Mouse (Mus musculus) intestine, embryonic 14.5 days (tissue): ENCODE measurements around the gene Slc2a13. TPM values are rescaled to one million over a fixed set of nuclear protein-coding genes. Genes with fewer than 3 reads are reported as not detected.
A peak's percentile ranks its signal among the peaks of the same experiment; 100 is the strongest.

ENCODE experiments used
- ATAC-seq: fragments of 200-750 bp; cut with Nextera tagmentation; replicated peaks from 2 replicates; pipeline ENCODE4 v1.8.0; 2017; ENCODE audit warnings: low read depth, moderate number of reproducible peaks, moderate TSS enrichment, moderate library complexity; ENCODE audit not compliant: low FRiP score, low TSS enrichment
- DNase-seq: peaks from one replicate; pipeline ENCODE4 v3.0.0-alpha.2; 2018; ENCODE audit warnings: low spot score
- H3K27ac ChIP-seq: fragments of 300-500 bp; sonication (generic); 2 replicates; pipeline ENCODE4 v1.5.1; 2014; ENCODE audit warnings: low read depth, mild to moderate bottlenecking, control low read depth
- H3K27me3 ChIP-seq: fragments of 300-500 bp; sonication (generic); replicated peaks from 2 replicates; pipeline ENCODE4 v1.6.1; 2014; ENCODE audit warnings: low read length, control low read depth; ENCODE audit not compliant: control insufficient read depth, insufficient read depth
- H3K36me3 ChIP-seq: fragments of 300-500 bp; sonication (generic); 2 replicates; pipeline ENCODE4 v1.6.1; 2014; ENCODE audit warnings: low read length, control low read depth; ENCODE audit not compliant: control insufficient read depth, insufficient read depth
- H3K4me1 ChIP-seq: fragments of 300-500 bp; sonication (generic); replicated peaks from 2 replicates; pipeline ENCODE4 v1.6.1; 2014; ENCODE audit warnings: low read length, control low read depth, mixed read lengths; ENCODE audit not compliant: control insufficient read depth, insufficient read depth
- H3K4me2 ChIP-seq: fragments of 300-500 bp; sonication (generic); 2 replicates; pipeline ENCODE4 v1.6.1; 2014; ENCODE audit warnings: low read length
- H3K4me3 ChIP-seq: fragments of 300-500 bp; sonication (generic); 2 replicates; pipeline ENCODE4 v1.5.1; 2014; ENCODE audit warnings: low read depth, low read length, control low read depth, mixed read lengths
- H3K9ac ChIP-seq: fragments of 300-500 bp; sonication (generic); 2 replicates; pipeline ENCODE4 v1.6.1; 2014; ENCODE audit warnings: mild to moderate bottlenecking, low read length
- H3K9me3 ChIP-seq: fragments of 300-500 bp; sonication (generic); 2 replicates; pipeline ENCODE4 v1.6.1; 2016; ENCODE audit warnings: low read length, control low read depth; ENCODE audit not compliant: control insufficient read depth
- WGBS: fragments of 180-500 bp; shearing (Covaris S2); extraction: QIAGEN DNeasy Blood & Tissue Kit; methylation state at CpG from one replicate; pipeline ENCODE4 v1.1.7; 2014; 5-methylcytosine and 5-hydroxymethylcytosine counted together
- polyA plus RNA-seq: library from polyadenylated mRNA; unstranded; fragments of >200 nt; fragmentation: Nextera tagmentation; extraction: Ambion mirVana; gene quantifications from 2 replicates; pipeline ENCODE4 v1.2.1, GENCODE M21; 2014

Gene Slc2a13
- polyA plus RNA-seq, 1 experiment from 2014 or later = 1.8 TPM

DNA sequence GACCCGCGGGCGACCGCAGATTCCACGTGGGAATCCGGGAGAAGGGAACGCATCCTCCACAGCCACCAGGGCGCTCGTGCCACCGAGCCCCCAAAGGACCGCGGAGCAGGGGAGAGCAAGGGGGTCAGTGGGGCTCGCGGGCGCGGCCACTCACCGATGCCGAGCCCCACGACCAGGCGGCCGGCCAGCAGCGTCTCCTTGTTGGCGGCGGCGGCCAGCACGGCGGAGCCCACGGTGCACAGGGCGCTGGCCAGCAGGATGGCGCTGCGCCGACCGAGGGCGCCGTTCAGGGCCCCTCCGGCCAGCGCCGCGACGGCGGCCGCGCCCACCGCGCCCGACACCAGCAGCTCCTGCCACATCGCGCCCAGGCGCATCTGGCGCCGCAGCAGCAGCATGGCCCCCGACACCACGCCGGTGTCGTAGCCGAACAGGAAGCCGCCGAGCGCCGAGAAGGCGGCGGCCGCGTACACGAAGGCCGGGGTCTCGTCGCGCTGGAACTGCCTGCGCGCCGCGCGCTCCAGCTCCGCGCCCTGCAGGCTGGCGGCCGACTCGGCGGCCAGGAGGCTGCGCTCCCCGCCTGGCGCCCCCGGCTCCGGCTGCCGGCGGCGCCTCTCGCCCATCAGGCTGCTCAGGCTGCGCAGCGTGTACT is 516 bp downstream of the Slc2a13 start:
- Histone ChIP-seq H3K9me3 (no peaks in the 10 kb centered on the region), H3K36me3 (no peaks in the 10 kb centered on the region), H3K4me3 (peak overlapping the region; percentile 67), H3K4me2 (peak overlapping the region; percentile 96), H3K27ac (peak overlapping the region; percentile 51), H3K9ac (peak overlapping the region; percentile 65), H3K27me3 (peaks cover 6% of the 10 kb centered on the region; the same call in 1 of the 2 replicates), H3K4me1 (no peaks in the 10 kb centered on the region; the same call in 1 of the 2 replicates)
- 0% methylated on average over 79 of the region's 91 CpGs for WGBS
- DNase-seq (peak; percentile 67), ATAC-seq (peak; percentile 85)

DNA sequence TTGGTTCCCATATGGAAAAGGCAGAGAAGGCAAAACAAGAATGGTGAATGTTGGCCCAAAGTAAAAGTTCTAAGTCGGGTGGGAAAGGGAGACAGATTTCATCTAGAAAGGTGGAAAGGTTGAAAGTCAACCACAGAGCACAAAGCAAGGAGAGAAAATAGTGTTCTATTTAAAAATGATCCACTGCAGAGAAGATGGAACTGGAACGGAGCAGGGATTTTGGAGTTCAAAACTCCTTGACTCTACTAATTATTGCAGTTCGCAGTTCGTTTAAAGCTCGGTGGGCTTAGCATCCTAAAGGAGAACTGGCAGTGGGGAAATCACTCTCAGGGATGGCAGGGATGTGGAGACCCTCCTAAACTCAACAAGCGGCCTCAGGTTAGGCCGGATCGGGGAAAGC is 1.1 kb downstream of the Slc2a13 start:
- Histone ChIP-seq H3K27ac (no peak overlapping the region), H3K27me3 (peaks cover 6% of the 10 kb centered on the region; the same call in 1 of the 2 replicates), H3K9me3 (no peaks in the 10 kb centered on the region), H3K4me3 (peak overlapping the region; percentile 67), H3K4me2 (peak overlapping the region; percentile 96), H3K4me1 (no peaks in the 10 kb centered on the region; the same call in 1 of the 2 replicates), H3K36me3 (no peaks in the 10 kb centered on the region), H3K9ac (peak overlapping the region; percentile 65)
- DNase-seq = no peak
- WGBS = 12% methylated on average over 8 of the region's 8 CpGs
- ATAC-seq = no peak

DNA sequence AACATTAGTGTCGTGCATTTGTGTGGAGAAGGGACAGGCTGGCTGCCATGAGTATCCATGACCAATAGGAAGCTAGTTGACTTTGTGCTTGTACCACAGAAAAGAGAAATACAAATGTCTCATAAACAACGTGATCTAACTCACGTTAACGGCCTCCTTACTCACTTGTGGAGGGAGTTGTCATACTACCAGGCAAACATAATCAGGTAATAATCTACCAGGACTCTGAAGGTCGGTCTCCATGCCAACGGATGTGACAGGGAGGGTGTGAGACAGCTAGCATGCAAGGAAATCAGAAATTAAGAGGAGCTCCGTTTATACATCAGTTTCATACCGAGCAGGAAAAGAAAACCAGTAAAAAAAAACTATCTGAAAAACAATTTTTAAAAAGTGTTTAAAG is 6.3 kb downstream of the Slc2a13 start:
- no peaks in the 10 kb centered on the region for H3K36me3 ChIP-seq
- ATAC-seq = no peak; the same call in 1 of the 2 replicates
- H3K4me2 ChIP-seq = no peak overlapping the region
- peak; percentile 43 for DNase-seq
- peaks cover 6% of the 10 kb centered on the region; the same call in 1 of the 2 replicates for H3K27me3 ChIP-seq
- H3K4me3 ChIP-seq = no peak overlapping the region
- no peak overlapping the region for H3K27ac ChIP-seq
- H3K9me3 ChIP-seq = no peaks in the 10 kb centered on the region
- no peaks in the 10 kb centered on the region; the same call in 1 of the 2 replicates for H3K4me1 ChIP-seq
- no peak overlapping the region for H3K9ac ChIP-seq
- WGBS = 58% methylated on average over 8 of the region's 8 CpGs

DNA sequence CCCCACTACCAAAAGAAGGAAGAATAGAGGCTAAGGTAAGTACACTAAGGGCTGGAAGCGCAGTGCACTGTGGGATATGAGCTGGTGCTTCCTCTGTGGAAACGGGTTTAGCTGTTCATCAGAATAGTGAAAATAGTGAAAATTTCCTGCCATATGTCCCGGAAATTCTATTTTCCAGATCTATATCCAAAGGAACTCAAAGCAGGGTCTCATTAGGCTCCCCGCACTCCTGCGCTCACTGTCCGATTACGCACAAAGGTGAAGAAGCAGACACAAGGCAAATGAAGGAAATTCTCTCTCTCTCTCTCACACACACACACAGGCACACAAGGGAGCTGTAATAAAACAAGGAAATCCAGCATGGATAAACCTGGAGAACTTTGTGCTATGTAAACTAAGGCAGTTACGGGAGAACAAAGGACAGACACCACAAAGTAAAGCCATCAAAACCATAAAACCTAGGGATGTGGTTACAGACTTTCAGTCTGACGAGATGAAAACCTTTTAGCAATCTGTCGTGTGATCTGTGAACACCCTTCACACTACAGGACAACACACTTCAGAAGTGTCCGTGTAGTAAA is 7.9 kb downstream of the Slc2a13 start:
- peak; percentile 54 for DNase-seq
- Histone ChIP-seq H3K9me3 (no peaks in the 10 kb centered on the region), H3K27ac (no peak overlapping the region), H3K36me3 (no peaks in the 10 kb centered on the region), H3K27me3 (no peaks in the 10 kb centered on the region), H3K4me2 (no peak overlapping the region), H3K4me1 (no peaks in the 10 kb centered on the region), H3K4me3 (no peak overlapping the region), H3K9ac (no peak overlapping the region)
- 76% methylated on average over 11 of the region's 11 CpGs for WGBS
- ATAC-seq = peak; percentile 64

DNA sequence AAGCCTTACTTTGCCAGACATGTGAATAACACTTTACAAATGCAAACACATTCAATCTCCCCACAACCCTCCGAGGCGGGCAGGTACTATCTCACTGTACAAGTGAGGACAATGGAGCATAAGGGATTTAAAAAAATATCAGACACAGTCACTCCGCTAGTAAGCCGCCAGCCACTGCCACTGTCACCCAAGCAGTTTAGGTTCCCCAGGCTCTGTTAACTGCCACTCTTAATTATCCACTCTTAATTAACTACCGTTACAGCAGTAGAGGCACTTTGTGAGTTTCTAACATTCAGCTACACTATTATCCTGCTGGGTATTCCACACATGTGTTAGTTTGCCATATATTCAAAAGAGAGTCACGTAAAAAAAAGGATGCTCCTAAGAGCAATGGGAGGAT is 11.3 kb downstream of the Slc2a13 start:
- H3K4me3 ChIP-seq = no peak overlapping the region
- no peaks in the 10 kb centered on the region for H3K27me3 ChIP-seq
- DNase-seq (no peak), ATAC-seq (no peak)
- H3K27ac ChIP-seq = no peak overlapping the region
- no peak overlapping the region for H3K4me2 ChIP-seq
- H3K36me3 ChIP-seq = no peaks in the 10 kb centered on the region
- H3K9me3 ChIP-seq = no peaks in the 10 kb centered on the region
- no peaks in the 10 kb centered on the region for H3K4me1 ChIP-seq
- H3K9ac ChIP-seq = no peak overlapping the region
- WGBS = 91% methylated on average over 6 of the region's 6 CpGs

DNA sequence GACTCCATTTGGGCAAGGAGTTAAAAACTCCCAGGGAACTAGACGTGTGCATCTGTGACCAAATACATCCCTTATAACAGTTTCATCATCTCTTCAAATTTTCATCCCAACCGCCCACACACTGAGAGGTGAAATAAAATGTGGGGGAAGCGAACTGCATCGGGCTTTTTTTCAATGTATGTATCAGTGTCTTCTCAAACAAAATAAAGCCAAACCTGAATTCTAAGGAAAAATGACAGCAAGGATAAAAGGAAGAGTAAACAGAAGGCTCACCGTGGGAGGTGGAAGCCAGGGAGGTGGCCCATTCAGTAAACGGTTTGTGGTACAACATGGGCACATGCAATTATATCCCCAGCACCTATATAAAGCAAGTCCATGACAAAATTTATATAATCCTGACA is 17.7 kb downstream of the Slc2a13 start:
- 89% methylated on average over 6 of the region's 6 CpGs for WGBS
- Histone ChIP-seq H3K9ac (no peak overlapping the region), H3K36me3 (no peaks in the 10 kb centered on the region)

DNA sequence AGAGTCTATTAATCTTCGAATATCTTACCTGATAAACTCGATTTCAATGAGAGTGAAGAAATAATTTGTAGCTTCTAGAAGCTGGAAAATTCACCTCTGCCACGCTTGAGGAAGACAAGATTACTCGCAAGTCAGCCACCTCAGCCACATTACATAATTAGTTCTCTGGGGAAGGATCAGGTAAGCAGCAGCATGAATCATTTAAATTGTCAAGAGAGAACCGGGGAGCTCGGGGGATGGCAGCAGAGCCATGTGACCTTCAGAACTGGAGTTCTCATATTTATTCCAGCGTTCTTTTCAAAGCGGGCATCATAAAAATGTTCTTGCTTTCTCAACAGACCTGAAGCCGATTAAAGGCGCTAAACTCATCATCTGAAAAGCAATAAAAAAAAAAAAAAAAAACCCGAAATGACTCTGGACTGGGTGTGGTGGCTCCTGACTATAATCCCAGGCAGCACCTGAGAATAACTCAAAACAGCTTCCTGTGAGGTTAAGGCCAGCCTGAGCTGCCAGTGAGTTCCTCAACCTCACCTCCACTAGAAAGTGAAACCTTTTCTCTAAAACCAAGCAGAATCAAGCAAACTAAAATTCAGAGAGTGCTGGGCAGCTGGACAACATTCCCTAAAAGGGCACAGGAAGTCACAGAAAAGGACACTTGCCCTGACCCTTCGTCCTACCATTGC is 24.3 kb downstream of the Slc2a13 start:
- no peak overlapping the region for H3K9ac ChIP-seq
- no peaks in the 10 kb centered on the region for H3K36me3 ChIP-seq
- DNase-seq (peak; percentile 48), ATAC-seq (no peak)
- WGBS = 54% methylated on average over 12 of the region's 12 CpGs
- H3K4me1 ChIP-seq = no peaks in the 10 kb centered on the region
- no peak overlapping the region for H3K27ac ChIP-seq
- no peak overlapping the region for H3K4me2 ChIP-seq
- H3K9me3 ChIP-seq = no peaks in the 10 kb centered on the region
- no peak overlapping the region for H3K4me3 ChIP-seq
- no peaks in the 10 kb centered on the region for H3K27me3 ChIP-seq

More for the DNA sequence above, 17.7 kb downstream of the Slc2a13 start:
- no peak overlapping the region for H3K27ac ChIP-seq
- no peaks in the 10 kb centered on the region for H3K27me3 ChIP-seq
- ATAC-seq = no peak
- H3K4me2 ChIP-seq = no peak overlapping the region
- no peaks in the 10 kb centered on the region for H3K4me1 ChIP-seq
- no peak for DNase-seq
- no peaks in the 10 kb centered on the region for H3K9me3 ChIP-seq
- no peak overlapping the region for H3K4me3 ChIP-seq

DNA sequence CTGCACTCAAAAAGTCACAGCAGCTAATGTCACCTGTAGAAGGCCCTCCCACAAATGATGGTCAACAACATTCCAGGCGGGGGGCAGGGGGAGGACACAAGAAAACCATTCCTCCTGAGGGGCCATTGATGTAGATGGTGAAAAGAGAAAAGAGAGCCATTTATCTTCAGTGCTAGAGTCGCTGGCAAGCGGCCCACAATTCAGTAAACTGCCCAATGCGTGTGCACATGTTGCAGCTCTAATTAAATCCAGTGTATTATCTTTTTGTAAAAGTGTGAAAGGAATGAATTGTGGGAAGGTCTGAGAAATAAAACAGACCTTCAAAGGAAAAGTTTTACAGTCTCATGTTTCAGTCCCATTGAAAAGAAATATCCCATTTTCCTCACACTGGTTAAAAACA is 28.5 kb downstream of the Slc2a13 start:
- H3K27me3 ChIP-seq = no peaks in the 10 kb centered on the region
- DNase-seq = peak; percentile 31
- no peak overlapping the region for H3K27ac ChIP-seq
- H3K4me2 ChIP-seq = no peak overlapping the region
- no peak overlapping the region for H3K4me3 ChIP-seq
- no peak for ATAC-seq
- H3K4me1 ChIP-seq = no peaks in the 10 kb centered on the region
- WGBS = 80% methylated on average over 4 of the region's 4 CpGs
- no peak overlapping the region for H3K9ac ChIP-seq
- no peaks in the 10 kb centered on the region for H3K9me3 ChIP-seq
- no peaks in the 10 kb centered on the region for H3K36me3 ChIP-seq
